Mouse (Mus musculus) bone marrow macrophage, adult 2 months (primary cell): ENCODE results near the gene Tyk2.
A peak's percentile ranks its signal among the peaks of the same experiment; 100 is the strongest.

Experiments
- CTCF ChIP-seq: IDR thresholded peaks from 2 replicates; pipeline ENCODE4 v1.5.1; 2012; ENCODE audit warnings: low read depth, mild to moderate bottlenecking, low read length, moderate library complexity
- POLR2A ChIP-seq: IDR thresholded peaks from 2 replicates; pipeline ENCODE4 v1.6.1; 2012; ENCODE audit warnings: mild to moderate bottlenecking, low read depth, low read length, borderline replicate concordance

DNA sequence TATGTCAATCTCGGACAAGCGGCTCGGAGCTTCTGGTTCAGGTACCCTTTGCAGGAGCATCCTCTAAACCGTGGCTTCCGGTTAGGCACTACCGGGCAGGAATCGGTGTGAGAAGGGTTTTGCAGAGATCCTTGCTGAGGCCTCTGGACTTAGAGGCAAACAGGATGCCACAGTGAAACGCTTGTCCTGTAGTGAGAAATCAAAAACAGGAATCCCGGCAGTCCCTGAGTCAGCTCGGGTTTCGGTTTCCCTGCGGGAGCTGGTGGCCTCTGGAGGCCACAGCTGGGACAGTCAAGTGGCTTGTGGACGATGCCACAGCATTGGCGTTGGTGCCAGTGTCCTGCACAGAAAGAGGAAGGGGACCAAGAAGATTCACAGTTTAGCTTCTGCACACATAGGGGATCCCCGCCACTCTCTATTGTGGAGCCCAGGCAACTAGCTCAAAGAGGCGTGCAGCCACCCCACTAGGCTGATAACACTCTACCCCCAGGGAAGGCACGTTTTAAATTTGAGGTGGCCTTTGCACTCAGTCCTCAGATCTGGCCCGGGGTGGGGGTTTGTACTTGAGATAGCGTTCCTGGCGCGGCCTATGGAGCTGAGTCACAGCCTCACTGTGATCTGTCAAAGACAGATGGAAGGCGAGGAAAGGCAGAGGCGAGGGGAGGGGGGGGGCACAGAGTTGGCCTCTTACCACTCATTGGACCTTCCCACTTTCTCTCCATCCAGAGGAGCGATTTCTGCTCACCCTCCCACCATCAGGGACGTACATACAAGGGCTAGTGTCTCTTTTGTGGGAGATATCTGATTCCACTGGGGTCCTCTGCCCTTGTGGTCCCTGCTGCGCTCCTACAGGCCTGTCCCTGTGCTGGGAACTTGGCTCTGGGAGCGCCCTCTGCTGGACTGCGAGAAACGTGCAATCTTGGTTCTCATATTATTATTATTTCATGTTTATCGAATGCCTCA is 37.4 kb upstream of the Tyk2 start:
- TF ChIP-seq POLR2A = no peak
- TF ChIP-seq CTCF = peak; percentile 68
